Mouse (Mus musculus): ENCODE data around the gene Acsm2. TPM values are rescaled to one million over a fixed set of nuclear protein-coding genes. Genes with fewer than 3 reads are reported as not detected.

Gene Acsm2
- total RNA-seq, 2 experiments from 2014 or later: not detected

DNA sequence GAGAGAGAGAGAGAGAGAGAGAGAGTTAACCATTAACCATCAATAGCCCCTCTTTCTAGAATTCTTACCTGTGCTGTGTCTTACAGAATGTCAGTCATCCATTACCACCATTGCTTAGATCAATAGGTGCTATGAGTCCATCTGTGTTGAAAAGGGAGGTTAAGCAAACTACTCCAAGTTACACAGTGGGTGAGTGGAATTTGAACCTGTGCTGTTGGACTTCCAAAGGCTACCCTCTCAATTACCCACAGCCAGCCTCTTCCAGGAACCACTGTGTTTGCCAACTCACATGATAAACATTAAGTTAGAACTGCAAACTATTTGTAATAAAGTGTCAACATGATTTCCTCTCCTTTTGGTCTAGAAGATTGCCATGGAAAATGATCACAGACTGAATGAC lies 66.0 kb downstream of the Acsm2 start:
- intact Hi-C loops (cut with DNase I): no loop called here
- no peak for DNase-seq (ENCODE audit: extremely low spot score in 1 of 2, low spot score in 2 of 2)

DNA sequence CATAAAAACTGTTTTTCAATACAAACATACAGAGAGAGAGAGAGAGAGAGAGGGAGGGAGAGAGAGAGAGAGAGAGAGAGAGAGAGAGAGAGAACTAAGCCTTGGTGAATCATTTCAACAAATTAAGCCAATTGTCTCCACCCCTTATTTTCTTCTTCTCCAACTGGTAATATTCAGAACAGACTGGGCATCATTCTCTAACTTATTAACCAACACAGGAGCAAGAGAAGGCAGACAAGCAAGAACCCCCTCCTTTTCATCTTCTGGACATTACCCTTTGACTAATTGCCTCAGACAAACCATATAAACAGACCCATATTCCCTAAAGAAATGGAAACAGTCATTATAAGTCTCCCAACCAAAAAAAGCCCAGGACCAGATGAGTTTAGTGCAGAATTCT lies 84.6 kb downstream of the Acsm2 start:
- intact Hi-C loops (cut with DNase I): no loop called here
- DNase-seq (ENCODE audit: extremely low spot score in 1 of 2, low spot score in 2 of 2): no peak

DNA sequence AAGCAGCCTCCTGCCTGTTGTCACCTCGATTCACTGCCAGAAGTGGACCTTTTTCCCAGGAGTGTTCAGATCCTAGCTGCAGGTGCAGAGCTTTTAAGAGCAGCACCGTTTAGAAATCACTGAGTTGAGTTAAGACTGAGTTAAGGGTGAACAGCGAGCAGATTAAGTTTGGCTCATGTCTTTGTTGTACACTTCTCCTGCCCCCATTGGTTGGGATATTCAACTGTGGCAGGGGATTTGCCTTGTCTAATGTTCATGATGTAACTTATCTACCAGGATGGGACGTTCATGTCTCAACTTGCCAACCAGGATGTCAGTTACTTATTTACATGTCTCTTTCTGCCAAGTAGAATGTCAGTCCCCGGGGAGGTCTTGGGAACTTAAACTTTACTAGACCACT lies 88.2 kb downstream of the Acsm2 start:
- no peak for DNase-seq (ENCODE audit: extremely low spot score in 1 of 2, low spot score in 2 of 2)
- intact Hi-C loops (cut with DNase I): no loop called here

Other genes starting within 250 kb of the Acsm2 start
- not detected for gene Gp2, start 95.1 kb upstream of the Acsm2 start, total RNA-seq (2021)
- gene Umod, start 75.1 kb upstream of the Acsm2 start, total RNA-seq (2021): not detected
- gene Acsm5, start 34.9 kb upstream of the Acsm2 start, total RNA-seq (2021): under 1 TPM in 1 of 2 experiments, not detected in 1; 0.39 TPM
- not detected for gene Pdilt, start 30.9 kb upstream of the Acsm2 start, total RNA-seq (2021)
- not detected for gene Acsm1, start 52.7 kb downstream of the Acsm2 start, total RNA-seq (2021)
- gene Acsm4, start 135.7 kb downstream of the Acsm2 start, total RNA-seq (2021): not detected
- 10 to 100 TPM; 42.0 to 43.7 TPM for gene Thumpd1, start 166.5 kb downstream of the Acsm2 start, total RNA-seq (2021)
- not detected for gene Acsm3, start 206.6 kb downstream of the Acsm2 start, total RNA-seq (2021)
- gene Rexo5, start 239.7 kb downstream of the Acsm2 start, total RNA-seq (2021): 1 to 10 TPM; 1.2 to 2.6 TPM
- 1 to 10 TPM; 8.7 to 9.0 TPM for gene Eri2, start 239.7 kb downstream of the Acsm2 start, total RNA-seq (2021)

Measured in left cerebral cortex, postnatal 10 days (tissue).